8 mouse cellular contexts compared by ENCODE assay signal in genomic region chr15:98727443-98728321, GRCm38 (mm10). TPM values are rescaled to one million over a fixed set of nuclear protein-coding genes. Genes with fewer than 3 reads are reported as not detected.
A peak's percentile ranks its signal among the peaks of the same experiment; 100 is the strongest.
DNase-seq lines count a peak whose midpoint lies in the region; ATAC-seq lines count a peak whose summit lies in the region.

TSS of gene Fkbp11 (minus strand) at chr15:98728198.

- ATAC-seq in hindbrain, embryonic 13.5 days (ENCODE audit: low FRiP score): peak; percentile 79
- ATAC-seq in limb, embryonic 15.5 days (ENCODE audit: insufficient number of reproducible peaks, low FRiP score, low TSS enrichment, low read depth): peak; percentile 82
- ATAC-seq in midbrain, embryonic 14.5 days (ENCODE audit: low FRiP score, low TSS enrichment): peak; percentile 43; the same call in 1 of the 2 replicates

- peak; percentile 48 to 56 for DNase-seq in spleen, postnatal 36 days (ENCODE audit: low spot score in 2 of 2)
- no peak for DNase-seq in spleen, adult 12 weeks (ENCODE audit: low spot score)
- DNase-seq in cerebellum, adult 9-10 months: peak; percentile 39
- DNase-seq in gastrocnemius, adult 18-20 months (ENCODE audit: low spot score): peak; percentile 60
- peak; percentile 67 for DNase-seq in midbrain, embryonic 14.5 days
- peak; percentile 49 for DNase-seq in testis, postnatal 14 days (ENCODE audit: low spot score)

- H3K36me3 ChIP-seq in hindbrain, embryonic 13.5 days: no peaks in the 10 kb centered on the region
- no peaks in the 10 kb centered on the region for H3K36me3 ChIP-seq in limb, embryonic 15.5 days
- no peaks in the 10 kb centered on the region for H3K36me3 ChIP-seq in midbrain, embryonic 14.5 days (ENCODE audit: control insufficient read depth, insufficient read depth, low read length)

- no peak within 1 kb of the TSS for H3K27ac ChIP-seq in hindbrain, embryonic 13.5 days
- H3K27ac ChIP-seq in limb, embryonic 15.5 days: peak within 1 kb of the TSS; percentile 70
- no peak within 1 kb of the TSS for H3K27ac ChIP-seq in midbrain, embryonic 14.5 days (replicated peaks; ENCODE audit: low read depth, low read length)

- H3K4me3 ChIP-seq in hindbrain, embryonic 13.5 days: peak within 1 kb of the TSS; percentile 46
- H3K4me3 ChIP-seq in limb, embryonic 15.5 days: peak within 1 kb of the TSS; percentile 52
- H3K4me3 ChIP-seq in midbrain, embryonic 14.5 days (replicated peaks; ENCODE audit: low read depth, low read length): peak within 1 kb of the TSS; percentile 33

- H3K4me2 ChIP-seq in hindbrain, embryonic 13.5 days: peak within 1 kb of the TSS; percentile 86
- peak within 1 kb of the TSS; percentile 95 for H3K4me2 ChIP-seq in limb, embryonic 15.5 days
- H3K4me2 ChIP-seq in midbrain, embryonic 14.5 days (ENCODE audit: low read length): peak within 1 kb of the TSS; percentile 76

- peaks cover 57% of the 10 kb centered on the region for H3K27me3 ChIP-seq in hindbrain, embryonic 13.5 days
- H3K27me3 ChIP-seq in limb, embryonic 15.5 days: no peaks in the 10 kb centered on the region
- peaks cover 17% of the 10 kb centered on the region; the same call in 1 of the 2 replicates for H3K27me3 ChIP-seq in midbrain, embryonic 14.5 days (ENCODE audit: control insufficient read depth, insufficient read depth, low read length)

- WGBS in hindbrain, embryonic 13.5 days: under 1% methylated on average over 39 of the region's 39 CpGs
- WGBS in limb, embryonic 15.5 days: under 1% methylated on average over 39 of the region's 39 CpGs
- under 1% methylated on average over 39 of the region's 39 CpGs for WGBS in midbrain, embryonic 14.5 days

- H3K4me1 ChIP-seq in hindbrain, embryonic 13.5 days (replicated peaks): peaks cover 25% of the 10 kb centered on the region
- H3K4me1 ChIP-seq in limb, embryonic 15.5 days: peaks cover 43% of the 10 kb centered on the region
- H3K4me1 ChIP-seq in midbrain, embryonic 14.5 days (ENCODE audit: control insufficient read depth, insufficient read depth, low read length): peaks cover 6% of the 10 kb centered on the region

- H3K9me3 ChIP-seq in hindbrain, embryonic 13.5 days: no peaks in the 10 kb centered on the region
- H3K9me3 ChIP-seq in limb, embryonic 15.5 days: no peaks in the 10 kb centered on the region
- no peaks in the 10 kb centered on the region for H3K9me3 ChIP-seq in midbrain, embryonic 14.5 days (ENCODE audit: control insufficient read depth, low read length)

- peak within 1 kb of the TSS; percentile 66 for H3K9ac ChIP-seq in hindbrain, embryonic 13.5 days
- peak within 1 kb of the TSS; percentile 62 for H3K9ac ChIP-seq in limb, embryonic 15.5 days
- peak within 1 kb of the TSS; percentile 38 for H3K9ac ChIP-seq in midbrain, embryonic 14.5 days (replicated peaks; ENCODE audit: low read length)

RNA-seq across cellular contexts. Expression of gene Fkbp11, which starts in this region (rescaled TPM):
- 1 to 10 TPM in 1 of 2 experiments, under 1 TPM in 1; 0.80 to 1.1 TPM for total RNA-seq in gastrocnemius, adult 18-20 months (2021)
- polyA plus RNA-seq in hindbrain, embryonic 13.5 days (2015; fragmentation: Nextera tagmentation; extraction: Ambion mirVana): 5.1 and 6.6 TPM in 2 replicates
- 90.0 and 101 TPM in 2 replicates for polyA plus RNA-seq in limb, embryonic 15.5 days (2015; fragmentation: Nextera tagmentation; extraction: Ambion mirVana)
- 1.7 and 3.8 TPM in 2 replicates for polyA plus RNA-seq in midbrain, embryonic 14.5 days (2014; fragmentation: Nextera tagmentation; extraction: Ambion mirVana)

Comparison
In these comparisons a context has a peak if more than half of its experiments do, and no peak if none do; other contexts are left out.
1. RNA of gene Fkbp11 (polyA plus RNA-seq): 90.0 to 101 TPM in limb, embryonic 15.5 days; 5.1 to 6.6 TPM in hindbrain, embryonic 13.5 days and 1.7 to 3.8 TPM in midbrain, embryonic 14.5 days; every median in the first group is over 10 times any median in the second.
2. Peak in every context shown above with its lines, with median percentiles within 50 percentile points of each other: ATAC-seq, H3K4me2 ChIP-seq, H3K4me3 ChIP-seq and H3K9ac ChIP-seq.